Mouse (Mus musculus): ENCODE results near the gene Sult1e1. TPM values are rescaled to one million over a fixed set of nuclear protein-coding genes. Genes with fewer than 3 reads are reported as not detected.

The Sult1e1 gene
- 0.77 TPM for polyA plus RNA-seq (2015; fragmentation: Illumina TruSeq; extraction: RNeasy Lipid Tissue Mini Kit (QIAGEN cat#74804); ENCODE audit: insufficient read depth, low replicate concordance)

DNA sequence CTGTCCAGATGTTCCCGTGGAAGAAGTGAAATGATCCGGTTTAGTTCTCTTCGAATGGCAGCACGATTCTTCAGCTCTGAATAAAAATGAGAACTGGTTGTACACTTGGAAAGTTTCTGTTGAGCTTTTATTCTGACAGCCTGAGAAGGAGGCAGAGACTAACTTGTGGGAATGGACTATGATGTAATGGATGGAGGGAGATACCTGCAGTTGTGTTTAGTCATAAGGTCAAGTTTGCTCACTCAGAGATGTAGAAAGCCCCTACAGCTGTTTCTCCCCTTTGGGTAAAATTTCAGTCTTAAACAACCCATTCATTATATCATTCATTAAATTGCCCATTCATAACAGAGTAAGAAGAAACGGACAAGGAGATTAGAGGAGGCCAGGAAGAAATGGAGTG is at the start of gene Sult1e1:
TSS of gene Sult1e1 (minus strand) at position 101 of the 400 bp plus-strand sequence.

DNA sequence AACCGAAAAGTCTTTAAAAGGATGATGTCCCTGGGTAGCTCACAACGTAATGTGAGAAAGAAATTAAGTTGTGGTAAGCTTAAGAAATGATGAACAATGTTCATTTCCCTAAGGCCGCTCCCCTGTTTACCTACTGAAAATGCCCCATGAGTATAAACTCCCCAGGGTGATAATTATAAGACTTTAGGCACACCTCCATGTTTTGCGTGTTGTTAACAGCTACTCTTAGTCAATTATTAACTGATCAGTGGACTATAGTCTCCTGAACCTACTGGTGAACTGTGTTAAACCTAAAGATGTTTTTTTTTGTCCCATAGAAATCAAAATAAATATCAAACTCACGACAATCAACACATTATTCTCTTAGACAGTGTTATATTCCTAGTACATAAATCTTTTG is 22.5 kb downstream of the Sult1e1 start, which contains the start of gene Sult1d1:
TSS of gene Sult1d1 (minus strand) at position 183 of the 400 bp plus-strand sequence.

DNA sequence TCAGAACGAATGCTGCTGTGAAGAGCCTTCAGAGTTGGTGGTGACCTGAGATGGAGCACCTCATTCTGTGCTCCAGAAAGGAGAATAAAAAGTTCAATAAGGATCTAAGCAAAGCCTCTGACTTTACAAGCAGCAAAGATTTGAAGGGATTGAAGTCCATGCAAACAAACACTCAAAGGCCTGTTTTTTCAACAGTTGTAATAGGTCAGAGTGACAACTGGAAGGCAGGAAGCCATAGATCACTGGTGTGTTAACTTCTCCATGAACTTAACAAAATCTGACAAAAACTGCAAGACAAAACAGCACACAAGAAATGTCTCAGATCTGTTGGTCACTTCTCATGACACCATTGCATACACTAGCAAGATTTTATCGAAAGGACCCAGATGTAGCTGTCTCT is 53.3 kb downstream of the Sult1e1 start, which contains the start of gene Sult1b1:
TSS of gene Sult1b1 (minus strand) at position 85 of the 400 bp plus-strand sequence.

Other genes with a start within 250 kb of the Sult1e1 start
- not detected for gene Ugt2b38, start 167.4 kb downstream of the Sult1e1 start, polyA plus RNA-seq (2015; fragmentation: Illumina TruSeq; extraction: RNeasy Lipid Tissue Mini Kit (QIAGEN cat#74804); ENCODE audit: insufficient read depth, low replicate concordance)
- gene Ugt2a2, start 109.3 kb downstream of the Sult1e1 start, polyA plus RNA-seq (2015; fragmentation: Illumina TruSeq; extraction: RNeasy Lipid Tissue Mini Kit (QIAGEN cat#74804); ENCODE audit: insufficient read depth, low replicate concordance) = not detected
- not detected for gene Gm43638, start 104.8 kb downstream of the Sult1e1 start, polyA plus RNA-seq (2015; fragmentation: Illumina TruSeq; extraction: RNeasy Lipid Tissue Mini Kit (QIAGEN cat#74804); ENCODE audit: insufficient read depth, low replicate concordance)
- gene Ugt2a1, start 100.7 kb downstream of the Sult1e1 start, polyA plus RNA-seq (2015; fragmentation: Illumina TruSeq; extraction: RNeasy Lipid Tissue Mini Kit (QIAGEN cat#74804); ENCODE audit: insufficient read depth, low replicate concordance) = not detected
- gene Sult1b1, start 53.4 kb downstream of the Sult1e1 start, polyA plus RNA-seq (2015; fragmentation: Illumina TruSeq; extraction: RNeasy Lipid Tissue Mini Kit (QIAGEN cat#74804); ENCODE audit: insufficient read depth, low replicate concordance) = not detected
- gene Sult1d1, start 22.6 kb downstream of the Sult1e1 start, polyA plus RNA-seq (2015; fragmentation: Illumina TruSeq; extraction: RNeasy Lipid Tissue Mini Kit (QIAGEN cat#74804); ENCODE audit: insufficient read depth, low replicate concordance) = not detected
- not detected for gene Csn1s1, start 74.6 kb upstream of the Sult1e1 start, polyA plus RNA-seq (2015; fragmentation: Illumina TruSeq; extraction: RNeasy Lipid Tissue Mini Kit (QIAGEN cat#74804); ENCODE audit: insufficient read depth, low replicate concordance)
- gene Csn2, start 108.0 kb upstream of the Sult1e1 start, polyA plus RNA-seq (2015; fragmentation: Illumina TruSeq; extraction: RNeasy Lipid Tissue Mini Kit (QIAGEN cat#74804); ENCODE audit: insufficient read depth, low replicate concordance) = 0.99 TPM
- not detected for gene Csn1s2a, start 183.0 kb upstream of the Sult1e1 start, polyA plus RNA-seq (2015; fragmentation: Illumina TruSeq; extraction: RNeasy Lipid Tissue Mini Kit (QIAGEN cat#74804); ENCODE audit: insufficient read depth, low replicate concordance)
- not detected for gene Csn1s2b, start 216.5 kb upstream of the Sult1e1 start, polyA plus RNA-seq (2015; fragmentation: Illumina TruSeq; extraction: RNeasy Lipid Tissue Mini Kit (QIAGEN cat#74804); ENCODE audit: insufficient read depth, low replicate concordance)
- not detected for gene Prr27, start 234.1 kb upstream of the Sult1e1 start, polyA plus RNA-seq (2015; fragmentation: Illumina TruSeq; extraction: RNeasy Lipid Tissue Mini Kit (QIAGEN cat#74804); ENCODE audit: insufficient read depth, low replicate concordance)

Measured in spleen, adult 10 weeks (tissue).